Mouse (Mus musculus) brown adipose tissue, adult 24 weeks (tissue): ENCODE results near the gene Tsfm. TPM values are rescaled to one million over a fixed set of nuclear protein-coding genes. Genes with fewer than 3 reads are reported as not detected.
A peak's percentile ranks its signal among the peaks of the same experiment; 100 is the strongest.
"Not testable (repeated sequence)": the region's sequence is repeated elsewhere in the genome, so short reads cannot be mapped to it uniquely, and the experiment has no call there.

ENCODE experiments used
- H3K27ac ChIP-seq: fragments of 200-500 bp; replicated peaks from 2 replicates; pipeline ENCODE4 v1.5.1; 2012; ENCODE audit warnings: low read depth, mild to moderate bottlenecking, low read length
- H3K4me1 ChIP-seq: fragments of 200-500 bp; 2 replicates; pipeline ENCODE4 v1.6.1; 2012; ENCODE audit warnings: low read length, mixed read lengths; ENCODE audit not compliant: control insufficient read depth, insufficient read depth, insufficient read length
- H3K4me3 ChIP-seq: fragments of 200-500 bp; 2 replicates; pipeline ENCODE4 v1.5.1; 2012; ENCODE audit warnings: low read depth, mild to moderate bottlenecking, low read length, moderate library complexity; ENCODE audit not compliant: insufficient read depth
- polyA plus RNA-seq: library from polyadenylated mRNA; stranded (reverse); fragments of >200 nt; gene quantifications from 2 replicates; pipeline ENCODE4 v1.2.4, GENCODE M21; 2012; ENCODE audit not compliant: missing spikeins, insufficient read depth, insufficient read length

The Tsfm gene
- 67.3 and 73.2 TPM in 2 replicates for polyA plus RNA-seq

DNA sequence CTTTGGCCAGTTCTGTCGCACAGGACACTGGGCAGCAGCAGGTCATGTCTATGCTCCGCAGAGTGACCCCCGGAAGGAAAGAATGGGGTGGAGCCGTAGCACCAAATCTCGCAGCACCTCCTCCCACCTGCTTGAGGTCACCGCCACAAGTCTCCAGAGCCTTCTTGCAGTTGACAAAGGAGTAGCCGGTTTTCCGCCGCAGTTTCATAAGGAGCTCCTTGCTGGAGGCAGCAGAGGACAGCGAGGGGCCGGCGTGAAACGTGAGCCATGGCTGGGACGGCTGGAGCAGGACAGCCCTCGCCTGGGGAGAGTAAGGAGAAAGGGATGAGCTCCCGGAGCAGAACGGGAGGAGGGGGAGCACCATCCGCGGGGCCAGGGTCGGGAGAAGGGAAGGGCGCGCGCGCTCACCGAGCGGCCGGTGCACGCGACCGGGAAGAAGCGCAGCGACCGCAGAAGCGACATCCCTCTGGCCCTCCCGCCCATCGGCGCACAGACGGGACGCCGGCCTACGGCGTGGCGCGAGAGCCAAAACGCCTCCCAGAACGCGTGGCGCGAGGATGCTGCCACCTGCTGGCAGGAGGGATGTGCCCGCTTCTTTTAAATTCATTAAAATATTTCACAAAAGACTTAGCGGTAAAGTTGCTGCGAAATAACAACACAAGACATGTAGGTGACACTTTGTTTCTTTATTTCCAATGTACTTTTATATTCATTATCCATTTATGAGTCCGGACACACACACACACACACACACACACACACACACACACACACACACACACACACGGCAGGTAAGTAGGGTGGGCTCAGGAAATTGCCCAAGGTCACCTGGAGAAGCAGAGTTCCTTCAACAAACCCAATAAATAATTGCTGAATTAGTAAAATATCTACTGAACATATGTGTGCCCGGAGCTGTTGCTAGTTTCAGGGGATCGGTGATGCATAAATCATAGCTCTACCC, at the start of gene Tsfm:
Gene Tsfm, minus strand, starts transcription at position 505 of the 961 bp plus-strand sequence.
- H3K4me1 ChIP-seq = no peaks in the 10 kb centered on the region
- H3K4me3 ChIP-seq = peak within 1 kb of the TSS; percentile 82
- peak within 1 kb of the TSS; percentile 47 for H3K27ac ChIP-seq

DNA sequence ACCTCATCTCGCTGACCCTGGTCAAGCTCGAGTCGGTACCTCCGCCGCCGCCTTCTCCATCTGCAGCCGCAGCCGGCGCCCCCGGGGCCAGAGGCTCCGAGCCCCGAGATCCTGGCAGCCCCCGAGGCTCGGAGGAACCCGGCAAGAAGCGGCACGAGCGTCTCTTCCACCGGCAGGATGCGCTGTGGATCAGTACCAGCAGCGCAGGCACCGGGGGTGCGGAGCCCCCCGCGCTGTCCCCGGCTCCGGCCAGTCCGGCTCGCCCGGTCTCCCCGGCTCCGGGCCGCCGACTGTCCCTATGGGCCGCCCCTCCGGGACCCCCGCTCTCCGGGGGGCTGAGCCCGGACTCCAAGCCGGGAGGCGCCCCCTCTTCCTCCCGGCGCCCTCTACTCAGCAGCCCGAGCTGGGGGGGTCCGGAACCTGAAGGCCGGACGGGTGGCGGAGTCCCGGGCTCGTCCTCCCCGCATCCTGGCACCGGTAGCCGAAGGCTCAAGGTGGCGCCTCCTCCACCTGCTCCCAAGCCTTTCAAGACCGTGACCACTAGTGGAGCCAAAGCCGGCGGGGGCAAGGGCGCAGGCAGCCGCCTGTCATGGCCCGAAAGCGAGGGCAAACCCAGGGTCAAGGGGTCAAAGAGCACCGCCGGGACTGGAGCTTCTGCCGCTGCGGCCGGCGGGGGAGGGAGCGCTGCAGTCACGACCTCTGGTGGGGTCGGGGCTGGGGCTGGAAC, 49.2 kb upstream of the Tsfm start:
- Histone ChIP-seq H3K4me3 (peak overlapping the region; percentile 51), H3K27ac (no peak overlapping the region), H3K4me1 (peaks cover 2% of the 10 kb centered on the region; the same call in 1 of the 2 replicates)

DNA sequence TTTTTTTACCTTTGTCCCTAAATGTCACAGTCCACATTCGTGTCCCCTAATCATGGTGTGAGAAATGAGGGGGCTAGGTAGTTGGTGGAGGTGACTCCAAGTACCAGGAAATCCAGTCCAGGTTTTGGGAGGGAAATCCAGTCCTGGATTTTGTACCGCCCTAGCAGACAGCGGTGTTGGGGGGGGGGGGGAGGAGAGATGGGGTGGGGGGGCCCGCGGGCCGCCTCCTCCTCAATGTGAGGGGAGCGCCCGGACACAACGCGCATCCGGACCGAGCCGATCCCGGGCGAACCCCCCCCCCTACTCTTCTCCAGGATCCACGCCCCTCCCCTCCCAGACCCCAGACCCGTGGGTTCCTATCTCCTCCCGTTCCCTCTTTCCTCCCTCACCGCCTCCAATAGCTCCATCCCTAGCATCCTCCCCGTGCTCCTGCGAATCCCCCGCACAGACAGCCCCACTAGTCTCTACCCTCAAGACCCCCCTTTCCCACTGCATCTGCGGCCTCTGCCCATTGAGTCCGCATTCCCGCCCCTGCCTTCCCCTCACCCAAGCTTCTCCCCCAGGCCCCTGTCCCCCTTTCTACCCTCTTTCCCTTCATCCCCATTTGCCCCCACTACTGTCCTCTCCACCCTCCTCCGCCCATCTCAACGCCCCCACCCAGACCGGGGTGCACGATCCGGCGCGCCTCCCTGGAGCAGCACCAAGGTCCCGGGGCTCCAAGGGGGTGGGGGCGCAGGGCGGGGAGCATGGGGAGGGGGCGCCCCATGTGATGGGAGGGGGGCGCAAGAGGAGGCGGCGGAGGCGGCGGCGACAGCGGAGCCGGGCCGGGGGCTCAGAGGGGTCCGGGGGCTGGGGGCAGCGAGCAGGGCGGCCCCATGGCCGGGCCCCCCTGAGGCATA, 48.3 kb upstream of the Tsfm start:
- H3K27ac ChIP-seq = no peak overlapping the region
- peaks cover 2% of the 10 kb centered on the region; the same call in 1 of the 2 replicates for H3K4me1 ChIP-seq
- peak overlapping the region; percentile 51 for H3K4me3 ChIP-seq

DNA sequence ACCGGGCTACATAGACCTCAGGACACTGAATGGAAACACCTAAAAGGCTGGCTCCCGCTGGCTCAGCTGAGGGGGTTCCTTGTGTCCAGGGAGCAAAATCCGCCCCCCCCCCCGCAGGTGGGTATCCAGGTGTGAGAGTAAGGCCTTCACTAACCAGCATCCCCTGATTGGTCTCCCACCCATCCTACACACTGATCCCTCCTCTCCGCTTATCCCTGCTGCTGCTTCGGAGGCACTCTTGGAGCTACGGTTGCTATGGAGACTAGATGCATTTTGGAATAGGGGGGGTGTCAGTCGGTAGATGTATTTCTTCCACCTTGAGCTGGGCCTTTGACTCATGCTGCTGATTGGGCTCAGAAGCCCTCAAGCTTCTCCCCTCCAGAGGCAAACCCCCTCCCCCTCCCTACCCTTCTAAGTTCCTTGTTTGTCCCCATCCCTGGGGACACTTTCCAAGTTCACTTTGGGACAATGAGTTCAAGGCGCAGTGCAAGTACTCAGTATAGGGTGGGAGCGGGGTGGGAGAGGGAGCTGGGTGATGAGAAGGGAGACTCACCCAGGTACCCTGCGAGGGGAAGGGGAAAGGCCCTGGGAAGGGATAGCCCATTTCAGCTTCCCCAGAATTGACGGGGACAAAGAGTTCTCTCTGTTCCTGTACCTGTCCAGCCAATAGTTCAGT, 47.5 kb upstream of the Tsfm start:
- H3K27ac ChIP-seq = no peak overlapping the region
- peaks cover 2% of the 10 kb centered on the region; the same call in 1 of the 2 replicates for H3K4me1 ChIP-seq
- H3K4me3 ChIP-seq = peak overlapping the region; percentile 31; the same call in 1 of the 2 replicates

DNA sequence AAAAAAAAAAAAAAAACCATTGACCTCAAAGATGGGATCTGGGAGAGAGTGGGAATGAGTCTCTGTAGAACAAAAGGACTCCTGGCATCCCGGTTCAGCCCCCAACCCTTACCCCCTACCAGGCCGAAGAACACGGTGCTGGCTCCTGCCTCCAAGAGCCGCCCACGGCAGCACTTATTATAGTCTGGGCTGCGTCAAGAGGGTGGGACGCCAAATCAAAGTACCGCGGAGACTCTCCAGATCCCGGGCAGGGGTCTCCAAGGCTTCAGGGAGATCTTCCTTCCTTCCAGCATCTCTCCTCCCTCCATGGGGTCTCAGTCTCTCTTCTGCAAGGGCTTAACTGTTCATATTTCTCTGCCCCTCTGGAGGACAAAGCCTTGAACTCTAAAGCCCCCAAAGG, 46.9 kb upstream of the Tsfm start:
- no peak overlapping the region for H3K27ac ChIP-seq
- no peak overlapping the region for H3K4me3 ChIP-seq
- H3K4me1 ChIP-seq = peaks cover 2% of the 10 kb centered on the region; the same call in 1 of the 2 replicates

DNA sequence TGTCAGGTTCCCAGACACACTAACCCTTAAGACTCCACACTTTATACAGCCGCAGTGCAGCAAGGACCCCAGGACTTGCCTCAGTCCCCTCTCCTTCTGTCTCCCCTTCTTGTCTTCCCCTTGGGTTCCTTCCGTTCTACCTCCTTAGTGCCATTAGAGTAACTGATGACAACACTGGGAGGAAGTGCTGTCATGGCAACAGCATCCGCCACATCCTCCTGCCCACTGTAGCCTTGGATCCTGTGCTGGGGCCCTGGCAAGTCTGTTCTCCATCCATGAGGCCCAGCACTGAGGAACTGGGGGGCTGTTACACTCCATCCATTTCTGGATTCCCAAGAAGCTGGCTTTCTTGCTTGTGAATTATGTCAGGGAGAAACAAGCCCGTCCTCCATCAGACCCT, 45.4 kb upstream of the Tsfm start:
- peaks cover 2% of the 10 kb centered on the region; the same call in 1 of the 2 replicates for H3K4me1 ChIP-seq
- 0 out of 2 replicates have a peak overlapping the region, but pooled peaks have one; percentile 17 for H3K27ac ChIP-seq
- H3K4me3 ChIP-seq = no peak overlapping the region; the same call in 1 of the 2 replicates

DNA sequence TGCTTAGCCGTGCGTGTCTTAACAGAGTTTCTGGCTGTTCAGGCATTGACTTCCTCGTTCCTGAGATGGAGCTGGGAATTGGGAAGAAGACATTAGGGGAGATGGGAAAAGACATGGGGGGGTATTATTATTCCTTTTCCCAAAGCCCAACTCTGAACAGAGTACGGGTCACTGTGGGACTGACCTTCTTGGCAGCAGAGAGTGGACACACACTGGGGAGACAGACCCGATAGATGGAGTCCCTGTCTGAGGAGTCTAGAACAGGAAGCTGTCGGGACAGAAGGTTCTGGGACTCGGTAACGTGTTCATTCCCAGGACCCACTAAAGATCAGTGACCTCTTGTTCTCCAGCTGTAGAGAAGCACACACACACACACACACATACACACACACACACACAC, 45.0 kb upstream of the Tsfm start:
- Histone ChIP-seq H3K27ac (no peak overlapping the region), H3K4me1 (no peaks in the 10 kb centered on the region; the same call in 1 of the 2 replicates), H3K4me3 (peak overlapping the region; percentile 28; the same call in 1 of the 2 replicates)

DNA sequence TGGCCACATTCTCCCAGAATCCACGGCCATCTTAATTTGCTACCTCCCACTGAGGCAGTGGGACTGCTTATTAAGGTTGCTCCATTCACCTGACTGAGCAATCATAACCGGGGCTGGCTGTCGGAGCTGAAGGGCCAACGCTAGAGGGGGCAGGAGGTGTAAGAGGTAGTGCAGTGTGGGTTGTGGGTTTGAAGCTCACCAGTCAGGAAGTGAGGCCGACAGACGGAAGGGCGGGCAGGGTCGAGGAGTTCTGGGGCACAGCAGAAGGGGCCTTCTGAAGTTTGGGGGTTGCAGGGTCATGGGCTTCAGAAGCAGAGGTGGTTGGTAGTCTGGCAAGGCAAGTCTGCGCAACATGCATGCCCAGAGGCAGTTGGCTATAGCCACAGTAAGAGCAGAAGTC, 44.4 kb upstream of the Tsfm start, which contains the start of gene Agap2:
Gene Agap2, plus strand, starts transcription at position 205 of the 400 bp plus-strand sequence.
- H3K27ac ChIP-seq = 0 out of 2 replicates have a peak within 1 kb of the TSS, but pooled peaks have one; percentile 29
- H3K4me3 ChIP-seq = peak within 1 kb of the TSS; percentile 28; the same call in 1 of the 2 replicates
- H3K4me1 ChIP-seq = no peaks in the 10 kb centered on the region

DNA sequence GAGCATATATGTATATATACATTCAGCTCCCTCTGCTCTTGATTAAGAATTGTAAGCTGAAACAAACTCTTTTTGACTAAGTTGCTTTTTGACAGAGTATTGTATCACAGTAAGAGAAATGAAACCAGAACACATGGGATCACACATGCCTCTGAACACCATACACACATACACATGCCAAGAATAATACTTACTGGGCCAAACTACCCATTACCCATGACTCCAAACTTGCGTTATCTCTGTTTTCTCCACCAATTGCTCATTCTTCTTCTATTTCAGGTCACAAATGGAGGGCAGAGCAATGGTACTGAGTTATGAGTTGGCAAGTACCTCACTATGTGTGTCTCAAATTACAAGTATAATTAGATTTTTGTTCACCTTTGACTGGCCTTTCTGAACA, 43.3 kb upstream of the Tsfm start:
- Histone ChIP-seq H3K4me3 (no peak overlapping the region), H3K27ac (no peak overlapping the region), H3K4me1 (no peaks in the 10 kb centered on the region)

DNA sequence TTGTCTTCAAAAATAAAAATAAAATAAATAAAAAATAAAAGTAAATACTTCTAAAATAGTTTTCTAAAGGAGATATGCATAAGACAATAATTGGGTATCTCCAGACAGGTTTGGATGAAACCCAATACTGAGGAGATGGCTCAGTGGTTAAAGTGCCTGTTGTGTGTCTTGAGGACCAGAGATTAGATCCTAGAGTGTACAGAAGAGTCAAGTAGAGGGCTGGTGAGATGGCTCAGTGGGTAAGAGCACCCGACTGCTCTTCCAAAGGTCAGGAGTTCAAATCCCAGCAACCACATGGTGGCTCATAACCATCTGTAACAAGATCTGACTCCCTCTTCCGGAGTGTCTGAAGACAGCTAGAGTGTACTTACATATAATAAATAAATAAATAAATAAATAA, 42.3 kb upstream of the Tsfm start:
- H3K4me3 ChIP-seq, H3K27ac ChIP-seq, H3K4me1 ChIP-seq: not testable (repeated sequence)

DNA sequence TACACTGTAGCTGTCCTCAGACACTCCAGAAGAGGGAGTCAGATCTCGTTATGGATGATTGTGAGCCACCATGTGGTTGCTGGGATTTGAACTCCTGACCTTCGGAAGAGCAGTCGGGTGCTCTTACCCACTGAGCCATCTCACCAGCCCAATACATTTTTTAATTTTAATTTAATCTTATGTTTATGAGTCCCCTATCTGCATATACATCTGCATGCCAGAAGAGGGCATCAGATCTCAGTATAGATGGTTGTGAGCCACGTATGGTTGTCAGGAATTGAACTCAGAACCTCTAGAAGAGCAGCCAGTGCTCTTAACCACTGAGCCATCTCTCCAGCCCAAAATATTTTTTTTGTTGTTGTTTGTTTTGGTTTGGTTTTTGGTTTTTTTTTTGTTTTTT, 41.6 kb upstream of the Tsfm start:
- H3K4me3 ChIP-seq, H3K27ac ChIP-seq, H3K4me1 ChIP-seq: not testable (repeated sequence)

DNA sequence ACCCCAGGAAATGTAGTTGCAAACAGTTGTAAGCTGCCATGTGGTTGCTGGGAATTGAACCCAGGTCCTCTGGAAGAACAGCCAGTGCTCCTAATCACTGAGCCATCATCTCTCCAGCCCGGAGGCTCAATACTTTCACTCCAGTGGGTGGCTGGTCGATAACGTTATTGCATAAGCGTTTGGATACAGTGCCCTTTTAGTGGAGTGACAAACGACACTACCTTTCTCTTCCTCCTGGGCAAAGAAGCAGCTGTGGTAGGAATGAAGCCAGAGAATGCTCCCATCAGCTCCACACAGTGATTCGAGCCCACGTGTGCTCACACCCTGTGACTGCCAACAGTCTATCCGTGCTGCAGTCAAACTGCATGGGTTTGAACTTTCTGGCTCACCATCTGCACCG, 40.6 kb upstream of the Tsfm start:
- Histone ChIP-seq H3K4me1 (no peaks in the 10 kb centered on the region), H3K27ac (no peak overlapping the region), H3K4me3 (peak overlapping the region; percentile 7)

DNA sequence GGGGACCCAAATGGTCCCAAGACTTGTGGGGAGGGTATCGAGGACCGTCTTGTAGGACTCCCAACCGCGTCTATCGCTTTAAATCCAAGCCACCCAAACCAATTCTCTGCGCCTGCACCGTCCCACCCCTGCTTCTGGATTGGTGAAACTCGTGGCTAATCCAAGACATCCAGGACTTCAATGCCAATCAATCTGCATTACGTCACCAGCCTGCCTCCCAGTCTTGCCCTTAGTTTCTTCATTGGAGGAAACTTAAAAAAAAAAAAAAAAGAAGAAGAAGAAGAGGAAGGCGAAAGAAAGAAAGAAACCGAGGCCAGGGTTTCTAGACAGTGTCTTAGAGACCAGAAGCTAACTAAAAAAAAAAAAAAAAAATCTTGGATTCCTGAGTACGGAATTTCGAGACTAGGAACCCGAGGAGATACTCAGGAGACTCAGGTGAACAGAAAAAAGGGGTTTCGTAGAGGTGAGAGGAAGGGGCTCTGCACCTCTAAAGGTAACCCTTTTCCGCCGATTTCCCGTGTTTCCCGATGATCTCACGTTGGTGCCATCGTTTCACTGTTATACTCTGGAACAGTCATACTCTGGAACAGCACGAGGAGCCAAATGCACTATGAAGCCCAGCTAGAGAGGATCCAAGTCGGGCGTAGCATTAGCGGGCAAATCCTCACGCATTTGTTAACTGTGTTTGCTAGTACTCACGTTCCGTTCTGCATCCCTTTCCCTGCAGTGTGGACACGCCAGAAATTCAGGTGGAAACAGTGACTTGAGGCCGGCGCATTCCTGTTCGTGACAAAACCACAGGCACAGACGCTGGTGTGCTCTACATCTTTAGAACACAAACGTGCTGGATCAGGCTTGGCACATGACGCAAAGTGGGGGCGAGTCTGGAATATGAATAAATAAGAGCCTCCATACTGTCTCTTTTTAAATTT, 39.8 kb upstream of the Tsfm start, which contains the start of gene Tspan31:
Gene Tspan31, minus strand, starts transcription at position 75 of the 932 bp plus-strand sequence.
- Histone ChIP-seq H3K27ac (peak within 1 kb of the TSS; percentile 75), H3K4me3 (peak within 1 kb of the TSS; percentile 84), H3K4me1 (no peaks in the 10 kb centered on the region)
